Mouse (Mus musculus): ENCODE data around the gene Rnd2. TPM values are rescaled to one million over a fixed set of nuclear protein-coding genes. Genes with fewer than 3 reads are reported as not detected.

Gene Rnd2
- polyA plus RNA-seq, 1 experiment from 2014 or later = 7.6 TPM

GRCm38 (mm10) chr11:101483804-101484203, 19.0 kb downstream of the Rnd2 start:
- 23% methylated on average over 3 of the region's 3 CpGs for WGBS
- Histone ChIP-seq H3K36me3 (ENCODE audit: control insufficient read depth, insufficient read depth, low read length) (0 out of 2 replicates have a peak, but pooled peaks cover 3% of the 10 kb centered on the region), H3K9ac (ENCODE audit: low read length) (no peak overlapping the region), H3K4me3 (ENCODE audit: low read length) (no peak overlapping the region), H3K4me1 (replicated peaks; ENCODE audit: control insufficient read depth, insufficient read depth, low read length) (peaks cover 7% of the 10 kb centered on the region), H3K27me3 (ENCODE audit: control insufficient read depth, insufficient read depth, low read depth, low read length) (no peaks in the 10 kb centered on the region), H3K27ac (ENCODE audit: low read length) (no peak overlapping the region), H3K4me2 (ENCODE audit: low read depth, low read length) (no peak overlapping the region), H3K9me3 (ENCODE audit: control insufficient read depth, low read length) (no peaks in the 10 kb centered on the region)
- no peak for ATAC-seq (ENCODE audit: low read depth)

GRCm38 (mm10) chr11:101484245-101484644, 19.4 kb downstream of the Rnd2 start:
- Histone ChIP-seq H3K36me3 (ENCODE audit: control insufficient read depth, insufficient read depth, low read length) (0 out of 2 replicates have a peak, but pooled peaks cover 3% of the 10 kb centered on the region), H3K4me2 (ENCODE audit: low read depth, low read length) (no peak overlapping the region), H3K27me3 (ENCODE audit: control insufficient read depth, insufficient read depth, low read depth, low read length) (no peaks in the 10 kb centered on the region), H3K9me3 (ENCODE audit: control insufficient read depth, low read length) (no peaks in the 10 kb centered on the region), H3K4me1 (replicated peaks; ENCODE audit: control insufficient read depth, insufficient read depth, low read length) (peaks cover 2% of the 10 kb centered on the region), H3K27ac (ENCODE audit: low read length) (no peak overlapping the region), H3K9ac (ENCODE audit: low read length) (no peak overlapping the region), H3K4me3 (ENCODE audit: low read length) (no peak overlapping the region)
- ATAC-seq (ENCODE audit: low read depth) = no peak
- 54% methylated on average over 6 of the region's 6 CpGs for WGBS

GRCm38 (mm10) chr11:101484814-101485213, 20.0 kb downstream of the Rnd2 start:
- Histone ChIP-seq H3K9ac (ENCODE audit: low read length) (no peak overlapping the region), H3K9me3 (ENCODE audit: control insufficient read depth, low read length) (no peaks in the 10 kb centered on the region), H3K4me1 (replicated peaks; ENCODE audit: control insufficient read depth, insufficient read depth, low read length) (no peaks in the 10 kb centered on the region), H3K27me3 (ENCODE audit: control insufficient read depth, insufficient read depth, low read depth, low read length) (no peaks in the 10 kb centered on the region), H3K4me3 (ENCODE audit: low read length) (no peak overlapping the region), H3K4me2 (ENCODE audit: low read depth, low read length) (no peak overlapping the region), H3K36me3 (ENCODE audit: control insufficient read depth, insufficient read depth, low read length) (0 out of 2 replicates have a peak, but pooled peaks cover 3% of the 10 kb centered on the region), H3K27ac (ENCODE audit: low read length) (no peak overlapping the region)
- ATAC-seq (ENCODE audit: low read depth) = no peak
- 76% methylated on average over 7 of the region's 7 CpGs for WGBS

GRCm38 (mm10) chr11:101485509-101486028, 20.8 kb downstream of the Rnd2 start:
- Histone ChIP-seq H3K4me2 (ENCODE audit: low read depth, low read length) (no peak overlapping the region), H3K36me3 (ENCODE audit: control insufficient read depth, insufficient read depth, low read length) (0 out of 2 replicates have a peak, but pooled peaks cover 3% of the 10 kb centered on the region), H3K4me1 (replicated peaks; ENCODE audit: control insufficient read depth, insufficient read depth, low read length) (no peaks in the 10 kb centered on the region), H3K4me3 (ENCODE audit: low read length) (no peak overlapping the region), H3K27me3 (ENCODE audit: control insufficient read depth, insufficient read depth, low read depth, low read length) (no peaks in the 10 kb centered on the region), H3K9ac (ENCODE audit: low read length) (no peak overlapping the region), H3K9me3 (ENCODE audit: control insufficient read depth, low read length) (no peaks in the 10 kb centered on the region), H3K27ac (ENCODE audit: low read length) (no peak overlapping the region)
- ATAC-seq (ENCODE audit: low read depth) = no peak
- WGBS = 42% methylated on average over 6 of the region's 6 CpGs

- H3K4me3 ChIP-seq (ENCODE audit: low read length) = no peak overlapping the region
- WGBS = 61% methylated on average over 6 of the region's 6 CpGs
- H3K4me2 ChIP-seq (ENCODE audit: low read depth, low read length) = no peak overlapping the region
- no peaks in the 10 kb centered on the region for H3K27me3 ChIP-seq (ENCODE audit: control insufficient read depth, insufficient read depth, low read depth, low read length)
- H3K9me3 ChIP-seq (ENCODE audit: control insufficient read depth, low read length) = no peaks in the 10 kb centered on the region
- H3K36me3 ChIP-seq (ENCODE audit: control insufficient read depth, insufficient read depth, low read length) = 0 out of 2 replicates have a peak, but pooled peaks cover 3% of the 10 kb centered on the region
- ATAC-seq (ENCODE audit: low read depth) = no peak
- no peaks in the 10 kb centered on the region for H3K4me1 ChIP-seq (replicated peaks; ENCODE audit: control insufficient read depth, insufficient read depth, low read length)
- no peak overlapping the region for H3K27ac ChIP-seq (ENCODE audit: low read length)
- H3K9ac ChIP-seq (ENCODE audit: low read length) = no peak overlapping the region
These were observed 21.3 kb downstream of the Rnd2 start for GRCm38 (mm10) chr11:101486126-101486525.

GRCm38 (mm10) chr11:101506269-101506780, 41.5 kb downstream of the Rnd2 start:
- Histone ChIP-seq H3K9ac (ENCODE audit: low read length) (no peak overlapping the region), H3K4me2 (ENCODE audit: low read depth, low read length) (no peak overlapping the region), H3K36me3 (ENCODE audit: control insufficient read depth, insufficient read depth, low read length) (peaks cover 26% of the 10 kb centered on the region), H3K4me1 (replicated peaks; ENCODE audit: control insufficient read depth, insufficient read depth, low read length) (no peaks in the 10 kb centered on the region), H3K27me3 (ENCODE audit: control insufficient read depth, insufficient read depth, low read depth, low read length) (no peaks in the 10 kb centered on the region), H3K4me3 (ENCODE audit: low read length) (no peak overlapping the region), H3K27ac (ENCODE audit: low read length) (no peak overlapping the region), H3K9me3 (ENCODE audit: control insufficient read depth, low read length) (no peaks in the 10 kb centered on the region)
- ATAC-seq (ENCODE audit: low read depth) = no peak
- 88% methylated on average over 5 of the region's 5 CpGs for WGBS

GRCm38 (mm10) chr11:101507090-101507489, 42.3 kb downstream of the Rnd2 start:
- no peak for ATAC-seq (ENCODE audit: low read depth)
- no peaks in the 10 kb centered on the region for H3K4me1 ChIP-seq (replicated peaks; ENCODE audit: control insufficient read depth, insufficient read depth, low read length)

GRCm38 (mm10) chr11:101518937-101519336, 54.1 kb downstream of the Rnd2 start:
- Histone ChIP-seq H3K4me3 (ENCODE audit: low read length) (no peak overlapping the region), H3K9ac (ENCODE audit: low read length) (no peak overlapping the region), H3K4me1 (replicated peaks; ENCODE audit: control insufficient read depth, insufficient read depth, low read length) (no peaks in the 10 kb centered on the region), H3K9me3 (ENCODE audit: control insufficient read depth, low read length) (no peaks in the 10 kb centered on the region), H3K27ac (ENCODE audit: low read length) (no peak overlapping the region), H3K36me3 (ENCODE audit: control insufficient read depth, insufficient read depth, low read length) (peaks cover 22% of the 10 kb centered on the region), H3K27me3 (ENCODE audit: control insufficient read depth, insufficient read depth, low read depth, low read length) (no peaks in the 10 kb centered on the region), H3K4me2 (ENCODE audit: low read depth, low read length) (no peak overlapping the region)
- 81% methylated on average over 5 of the region's 5 CpGs for WGBS
- no peak for ATAC-seq (ENCODE audit: low read depth)

More at GRCm38 (mm10) chr11:101507090-101507489, 42.3 kb downstream of the Rnd2 start:
- WGBS = 91% methylated on average over 7 of the region's 7 CpGs
- Histone ChIP-seq H3K4me3 (ENCODE audit: low read length) (no peak overlapping the region), H3K27ac (ENCODE audit: low read length) (no peak overlapping the region), H3K9me3 (ENCODE audit: control insufficient read depth, low read length) (no peaks in the 10 kb centered on the region), H3K4me2 (ENCODE audit: low read depth, low read length) (no peak overlapping the region), H3K27me3 (ENCODE audit: control insufficient read depth, insufficient read depth, low read depth, low read length) (no peaks in the 10 kb centered on the region), H3K36me3 (ENCODE audit: control insufficient read depth, insufficient read depth, low read length) (peaks cover 26% of the 10 kb centered on the region), H3K9ac (ENCODE audit: low read length) (no peak overlapping the region)

- Histone ChIP-seq H3K36me3 (ENCODE audit: control insufficient read depth, insufficient read depth, low read length) (peaks cover 20% of the 10 kb centered on the region; the same call in 1 of the 2 replicates), H3K4me3 (ENCODE audit: low read length) (no peak overlapping the region), H3K9me3 (ENCODE audit: control insufficient read depth, low read length) (no peaks in the 10 kb centered on the region), H3K4me2 (ENCODE audit: low read depth, low read length) (no peak overlapping the region), H3K27ac (ENCODE audit: low read length) (no peak overlapping the region), H3K9ac (ENCODE audit: low read length) (no peak overlapping the region), H3K27me3 (ENCODE audit: control insufficient read depth, insufficient read depth, low read depth, low read length) (no peaks in the 10 kb centered on the region), H3K4me1 (replicated peaks; ENCODE audit: control insufficient read depth, insufficient read depth, low read length) (no peaks in the 10 kb centered on the region)
- no peak for ATAC-seq (ENCODE audit: low read depth)
- WGBS = 83% methylated on average over 6 of the region's 6 CpGs
These were observed 54.6 kb downstream of the Rnd2 start for GRCm38 (mm10) chr11:101519364-101519763.

Data from lung, embryonic 16.5 days (tissue).